Mouse (Mus musculus): Measurements from ENCODE around the gene Pigz. TPM values are rescaled to one million over a fixed set of nuclear protein-coding genes. Genes with fewer than 3 reads are reported as not detected.

Pigz gene
- total and polyA plus RNA-seq, 3 experiments: 0.23 to 0.28 TPM; not detected in 1

DNA sequence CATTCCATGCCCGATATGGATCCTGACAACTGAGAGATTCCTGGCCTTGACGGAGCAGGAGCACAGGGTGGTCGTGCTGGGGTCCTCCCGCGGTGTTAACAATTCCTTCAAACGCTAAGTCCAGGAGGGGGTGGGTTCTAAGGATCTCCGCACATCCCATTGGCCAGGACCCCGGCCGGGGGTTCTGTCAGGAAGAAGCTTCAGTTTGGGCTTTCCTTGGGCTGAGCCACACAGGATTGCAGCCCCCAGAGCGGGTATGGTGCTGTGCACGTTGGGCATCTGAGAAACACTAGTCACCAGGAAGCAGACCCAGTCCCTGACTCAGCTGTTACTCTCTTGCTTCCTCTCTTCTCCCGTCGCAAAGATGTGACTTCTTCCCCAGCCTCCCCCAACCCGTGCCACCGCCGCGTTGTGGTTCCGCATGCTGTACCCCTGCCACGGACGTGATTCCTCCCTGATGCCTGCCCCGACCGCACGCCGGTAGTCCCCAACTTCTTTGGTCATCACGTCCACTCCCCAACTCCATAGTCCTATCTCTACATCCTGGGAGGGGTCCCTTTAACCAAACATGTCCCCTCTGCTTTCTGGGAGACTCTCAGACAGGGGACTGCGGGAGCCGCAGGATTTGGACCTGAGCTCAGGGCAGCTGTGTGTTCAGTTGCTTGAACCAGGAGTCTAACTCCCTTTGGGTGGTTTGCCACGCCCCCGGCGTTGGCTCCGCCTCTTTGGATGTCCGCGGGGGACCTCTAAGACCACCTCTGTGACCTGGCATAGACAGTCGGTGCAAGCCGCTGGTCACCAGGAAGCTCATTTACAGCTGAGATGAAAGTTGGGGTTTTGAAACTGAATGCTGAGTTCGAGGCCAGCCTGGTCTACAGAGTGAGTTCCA, 1.7 kb downstream of the Pigz start:
- Histone ChIP-seq H3K4me3 (ENCODE audit: control insufficient read depth in 1 of 2, insufficient read depth in 1 of 2, low read depth in 2 of 2, low read length in 2 of 2) (no peak overlapping the region), H3K9ac (ENCODE audit: control insufficient read depth, low read depth, low read length, poor library complexity, severe bottlenecking) (no peak overlapping the region), H3K9me3 (replicated peaks; ENCODE audit: insufficient read depth, low read length) (no peaks in the 10 kb centered on the region), H3K4me1 (ENCODE audit: control insufficient read depth in 1 of 2, insufficient read depth in 2 of 2, low read length in 2 of 2) (peaks cover 0 to 8% of the 10 kb centered on the region in 2 experiments; a peak in 2 of 4 replicates), H3K27ac (ENCODE audit: control insufficient read depth, low read depth, low read length) (no peak overlapping the region), H3K27me3 (ENCODE audit: control insufficient read depth in 1 of 2, insufficient read depth in 2 of 2, low read length in 2 of 2) (no peaks in the 10 kb centered on the region), H3K36me3 (ENCODE audit: control insufficient read depth in 1 of 2, insufficient read depth in 2 of 2, low read length in 2 of 2) (no peaks in the 10 kb centered on the region), H3K79me2 (ENCODE audit: control insufficient read depth, insufficient read depth, low read length, poor library complexity) (no peaks in the 10 kb centered on the region)
- TF ChIP-seq BHLHE40 (IDR thresholded peaks at IDR 0.05; ENCODE audit: borderline replicate concordance, low read depth, low read length) (no peak), HCFC1 (IDR thresholded peaks at IDR 0.05; ENCODE audit: low read depth, low read length) (no peak), E2F4 (IDR thresholded peaks at IDR 0.05; ENCODE audit: borderline replicate concordance, low read depth, low read length) (no peak), GABPA (IDR thresholded peaks at IDR 0.05; ENCODE audit: low read depth, low read length) (no peak), ZC3H11A (IDR thresholded peaks at IDR 0.05; ENCODE audit: low read depth, low read length) (no peak), USF2 (IDR thresholded peaks at IDR 0.05; ENCODE audit: borderline replicate concordance in 1 of 2, insufficient read depth in 1 of 2, low read depth in 1 of 2, low read length in 2 of 2) (no peak), MAZ (IDR thresholded peaks at IDR 0.05; ENCODE audit: low read depth, low read length) (no peak), KAT2A (conservative IDR thresholded peaks at IDR 0.05; ENCODE audit: low read depth, low read length) (no peak)
- DNase-seq (ENCODE audit: low read depth, low spot score): no peak

DNA sequence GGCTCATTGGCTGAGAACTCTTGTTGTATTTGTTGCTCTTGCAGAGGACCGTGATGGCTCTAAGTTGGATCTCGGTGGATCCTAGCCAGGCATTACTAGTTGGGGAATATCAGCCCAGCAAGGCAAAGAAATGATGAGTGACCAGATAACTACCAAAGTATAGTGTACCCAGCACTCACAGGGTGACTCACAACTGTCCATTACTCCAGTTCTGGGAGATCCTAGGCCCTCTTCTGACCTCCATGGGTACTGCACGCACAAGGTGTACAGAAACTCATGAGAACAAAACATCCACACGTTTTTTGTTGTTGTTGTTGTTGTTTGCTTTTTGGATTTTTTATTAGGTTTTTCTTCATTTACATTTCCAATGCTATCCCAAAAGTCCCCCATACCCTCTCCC, 2.9 kb downstream of the Pigz start:
- peaks cover 0 to 4% of the 10 kb centered on the region in 2 experiments; a peak in 1 of 4 replicates for H3K36me3 ChIP-seq (ENCODE audit: control insufficient read depth in 1 of 2, insufficient read depth in 2 of 2, low read length in 2 of 2)
- H3K9ac ChIP-seq (ENCODE audit: control insufficient read depth, low read depth, low read length, poor library complexity, severe bottlenecking): no peak overlapping the region
- H3K79me2 ChIP-seq (ENCODE audit: control insufficient read depth, insufficient read depth, low read length, poor library complexity): no peaks in the 10 kb centered on the region
- no peak for DNase-seq (ENCODE audit: low read depth, low spot score)
- H3K27ac ChIP-seq (ENCODE audit: control insufficient read depth, low read depth, low read length): no peak overlapping the region
- TF ChIP-seq CTCF (IDR thresholded peaks at IDR 0.05 in 2 of 3, conservative IDR thresholded peaks at IDR 0.05 in 1 of 3; ENCODE audit: control insufficient read depth in 1 of 3, insufficient read depth in 1 of 3, low read depth in 2 of 3, low read length in 3 of 3, poor library complexity in 1 of 3, severe bottlenecking in 1 of 3) (0 out of 6 replicates have a peak, but pooled peaks of 1 of the 3 experiments have one; percentile 13), MYC (IDR thresholded peaks at IDR 0.05; ENCODE audit: low read depth, low read length) (no peak)
- no peaks in the 10 kb centered on the region for H3K27me3 ChIP-seq (ENCODE audit: control insufficient read depth in 1 of 2, insufficient read depth in 2 of 2, low read length in 2 of 2)
- H3K4me1 ChIP-seq (ENCODE audit: control insufficient read depth in 1 of 2, insufficient read depth in 2 of 2, low read length in 2 of 2): peaks cover 0 to 17% of the 10 kb centered on the region in 2 experiments; a peak in 3 of 4 replicates
- no peaks in the 10 kb centered on the region for H3K9me3 ChIP-seq (replicated peaks; ENCODE audit: insufficient read depth, low read length)
- H3K4me3 ChIP-seq (ENCODE audit: control insufficient read depth in 1 of 2, insufficient read depth in 1 of 2, low read depth in 2 of 2, low read length in 2 of 2): no peak overlapping the region

DNA sequence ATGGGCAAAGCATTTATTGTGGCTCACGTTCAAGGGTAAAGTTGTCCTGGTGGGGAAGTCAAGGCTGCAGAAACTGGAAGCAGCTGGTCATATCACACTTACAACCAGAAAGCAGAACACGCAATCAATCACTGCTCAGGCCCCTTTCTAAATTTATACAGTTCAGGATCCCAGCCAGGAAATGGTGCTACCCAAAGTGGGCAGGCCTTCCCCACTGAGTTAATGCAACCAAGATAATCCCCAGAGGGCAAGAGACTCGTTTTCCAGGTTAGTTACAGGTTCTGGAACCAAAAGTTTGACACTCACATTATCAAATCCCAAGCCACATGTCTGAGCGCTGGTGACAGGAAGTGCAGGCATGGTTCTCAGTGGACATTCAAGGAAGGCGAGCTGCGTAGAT, 5.2 kb downstream of the Pigz start:
- Histone ChIP-seq H3K4me1 (ENCODE audit: control insufficient read depth in 1 of 2, insufficient read depth in 2 of 2, low read length in 2 of 2) (peaks cover 0 to 11% of the 10 kb centered on the region in 2 experiments; a peak in 3 of 4 replicates), H3K36me3 (ENCODE audit: control insufficient read depth in 1 of 2, insufficient read depth in 2 of 2, low read length in 2 of 2) (peaks cover 0 to 4% of the 10 kb centered on the region in 2 experiments; a peak in 1 of 4 replicates), H3K4me3 (ENCODE audit: control insufficient read depth in 1 of 2, insufficient read depth in 1 of 2, low read depth in 2 of 2, low read length in 2 of 2) (no peak overlapping the region), H3K9me3 (replicated peaks; ENCODE audit: insufficient read depth, low read length) (no peaks in the 10 kb centered on the region), H3K27ac (ENCODE audit: control insufficient read depth, low read depth, low read length) (no peak overlapping the region), H3K27me3 (ENCODE audit: control insufficient read depth in 1 of 2, insufficient read depth in 2 of 2, low read length in 2 of 2) (no peaks in the 10 kb centered on the region), H3K9ac (ENCODE audit: control insufficient read depth, low read depth, low read length, poor library complexity, severe bottlenecking) (no peak overlapping the region), H3K79me2 (ENCODE audit: control insufficient read depth, insufficient read depth, low read length, poor library complexity) (no peaks in the 10 kb centered on the region)
- TF ChIP-seq SMC3 (IDR thresholded peaks at IDR 0.05; ENCODE audit: low read depth, low read length) (no peak), NELFE (IDR thresholded peaks at IDR 0.05; ENCODE audit: low read depth, low read length) (no peak), MXI1 (IDR thresholded peaks at IDR 0.05; ENCODE audit: low read depth, low read length) (no peak), EP300 (IDR thresholded peaks at IDR 0.05; ENCODE audit: low read depth in 1 of 2, low read length in 2 of 2) (no peak), JUND (IDR thresholded peaks at IDR 0.05; ENCODE audit: low read depth, low read length) (no peak), BHLHE40 (IDR thresholded peaks at IDR 0.05; ENCODE audit: borderline replicate concordance, low read depth, low read length) (no peak), ZMIZ1 (IDR thresholded peaks at IDR 0.05; ENCODE audit: low read depth, low read length) (no peak), CTCF (IDR thresholded peaks at IDR 0.05 in 2 of 3, conservative IDR thresholded peaks at IDR 0.05 in 1 of 3; ENCODE audit: control insufficient read depth in 1 of 3, insufficient read depth in 1 of 3, low read depth in 2 of 3, low read length in 3 of 3, poor library complexity in 1 of 3, severe bottlenecking in 1 of 3) (no peak), MEF2A (IDR thresholded peaks at IDR 0.05; ENCODE audit: extremely low read depth, insufficient replicate concordance, low read depth, low read length, poor library complexity, severe bottlenecking) (no peak), POLR2AphosphoS5 (IDR thresholded peaks at IDR 0.05; ENCODE audit: borderline replicate concordance, low read depth, low read length) (no peak), NRF1 (IDR thresholded peaks at IDR 0.05; ENCODE audit: insufficient read depth, low read depth, low read length, poor library complexity, severe bottlenecking) (no peak), CHD2 (IDR thresholded peaks at IDR 0.05; ENCODE audit: low read length) (no peak), MAZ (IDR thresholded peaks at IDR 0.05; ENCODE audit: low read depth, low read length) (no peak), GABPA (IDR thresholded peaks at IDR 0.05; ENCODE audit: low read depth, low read length) (no peak), ZC3H11A (IDR thresholded peaks at IDR 0.05; ENCODE audit: low read depth, low read length) (no peak)
- no peak for DNase-seq (ENCODE audit: low read depth, low spot score)

All from MEL (cell line).